Mouse (Mus musculus) spleen, adult 2 months (tissue): Measurements from ENCODE around the gene Clcnkb. TPM values are rescaled to one million over a fixed set of nuclear protein-coding genes. Genes with fewer than 3 reads are reported as not detected.
A peak's percentile ranks its signal among the peaks of the same experiment; 100 is the strongest.

Source experiments
- DNase-seq, 2 experiments: peaks; one replicate each; pipeline versions ENCODE4 v3.0.0 to v3.0.0-alpha.2; 2012 to 2021; ENCODE audit warnings: low spot score in 2 of 2, low read depth in 1 of 2
- H3K27ac ChIP-seq: fragments of 200-500 bp; 2 replicates; pipeline ENCODE4 v1.5.1; 2012; ENCODE audit warnings: low read length, inconsistent platforms; ENCODE audit not compliant: insufficient read depth
- H3K27me3 ChIP-seq: fragments of 200-500 bp; 2 replicates; pipeline ENCODE4 v1.6.1; 2012; ENCODE audit warnings: mild to moderate bottlenecking, moderate library complexity, low read length, inconsistent platforms; ENCODE audit not compliant: control insufficient read depth, insufficient read depth
- H3K36me3 ChIP-seq: fragments of 200-500 bp; 2 replicates; pipeline ENCODE4 v1.6.1; 2012; ENCODE audit warnings: mild to moderate bottlenecking, low read length, inconsistent platforms; ENCODE audit not compliant: control insufficient read depth, insufficient read depth
- H3K4me1 ChIP-seq: fragments of 200-500 bp; 2 replicates; pipeline ENCODE4 v1.6.1; 2011; ENCODE audit warnings: inconsistent platforms; ENCODE audit not compliant: control insufficient read depth, insufficient read depth, insufficient read length
- H3K4me3 ChIP-seq: fragments of 200-500 bp; 2 replicates; pipeline ENCODE4 v1.5.1; 2011; ENCODE audit warnings: mild to moderate bottlenecking, inconsistent platforms; ENCODE audit not compliant: insufficient read depth, insufficient read length; ENCODE audit errors: extremely low read depth
- CTCF ChIP-seq: fragments of 200-500 bp; IDR thresholded peaks from 2 replicates; pipeline ENCODE4 v1.5.1; 2011; ENCODE audit warnings: mild to moderate bottlenecking, inconsistent platforms; ENCODE audit not compliant: insufficient read depth, insufficient read length, insufficient replicate concordance; ENCODE audit errors: extremely low read depth
- POLR2A ChIP-seq: fragments of 200-500 bp; IDR thresholded peaks from 2 replicates; pipeline ENCODE4 v1.6.1; 2011; ENCODE audit warnings: low read depth, low read length, inconsistent platforms
- WGBS: fragments of 180-500 bp; shearing (Covaris S2); methylation state at CpG from one replicate; pipeline ENCODE4 v1.1.7; 2018; 5-methylcytosine and 5-hydroxymethylcytosine counted together
- polyA plus RNA-seq: library from polyadenylated mRNA; depleted of rRNA; stranded (reverse); fragments of >200 nt; gene quantifications from 2 replicates; pipeline ENCODE4 v1.2.3, GENCODE M21; 2012

The Clcnkb gene
- polyA plus RNA-seq, 1 experiment = 0.07 TPM

- Histone ChIP-seq H3K4me1 (peaks cover 6% of the 10 kb centered on the region; the same call in 1 of the 2 replicates), H3K36me3 (no peaks in the 10 kb centered on the region), H3K4me3 (no peak overlapping the region), H3K27me3 (peaks cover 5% of the 10 kb centered on the region), H3K27ac (no peak overlapping the region)
- WGBS = 88% methylated on average over 5 of the region's 5 CpGs
- DNase-seq = no peak
- TF ChIP-seq POLR2A (no peak), CTCF (no peak)
Observed at GRCm38 (mm10) chr4:141372426-141372825, 43.4 kb downstream of the Clcnkb start.

DNA sequence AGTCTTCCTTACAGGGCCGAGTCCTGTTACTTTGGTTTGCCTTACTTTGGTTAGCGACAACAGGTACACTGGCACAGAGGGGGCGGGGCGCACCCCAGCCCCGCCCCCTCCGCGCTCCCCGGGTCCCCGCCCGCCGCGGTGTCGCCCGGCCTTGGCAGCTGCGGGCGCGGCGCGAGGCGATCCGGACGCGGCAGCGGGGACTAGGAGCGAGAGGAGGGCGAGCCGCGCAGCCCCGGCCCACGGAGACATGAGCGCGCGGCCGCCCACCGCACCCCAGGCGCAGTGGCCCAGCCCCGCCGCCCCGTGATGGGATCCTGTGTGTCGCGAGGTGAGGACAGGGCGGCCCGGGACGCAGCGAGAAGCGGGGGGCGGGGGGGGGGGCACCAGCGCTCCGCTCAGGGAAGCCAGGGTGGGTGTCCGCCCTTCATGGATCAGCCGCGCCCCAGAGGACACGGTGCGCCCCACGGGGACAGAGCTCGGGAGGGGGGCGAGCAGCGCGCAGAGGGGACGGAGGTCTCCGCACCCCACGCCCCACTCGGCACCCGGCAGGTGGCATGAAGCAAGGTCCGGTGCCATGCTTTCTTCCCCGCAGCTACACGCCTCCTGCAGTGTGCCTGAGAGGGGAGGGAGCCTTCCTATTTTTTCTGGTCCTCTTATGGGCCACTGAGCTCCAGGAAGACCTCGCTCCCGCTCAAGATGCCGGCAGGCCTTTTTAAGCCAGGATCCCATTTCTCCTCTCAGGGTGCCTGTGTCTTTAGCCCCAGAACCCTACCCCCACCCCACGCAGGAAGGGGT lies 47.6 kb downstream of the Clcnkb start, which contains the start of gene Fam131c:
Gene Fam131c, plus strand, starts transcription at position 224 of the 795 bp plus-strand sequence.
- TF ChIP-seq POLR2A = no peak
- TF ChIP-seq CTCF = no peak
- no peak for DNase-seq

GRCm38 (mm10) chr4:141365876-141366275 lies 49.9 kb downstream of the Clcnkb start:
- WGBS = 61% methylated on average over 7 of the region's 7 CpGs
- no peak for DNase-seq
- Histone ChIP-seq H3K36me3 (no peaks in the 10 kb centered on the region), H3K4me1 (peaks cover 6% of the 10 kb centered on the region; the same call in 1 of the 2 replicates), H3K27ac (no peak overlapping the region), H3K4me3 (no peak overlapping the region), H3K27me3 (peaks cover 7% of the 10 kb centered on the region)
- TF ChIP-seq POLR2A (no peak), CTCF (no peak)

More for the DNA sequence above, 47.6 kb downstream of the Clcnkb start, which contains the start of gene Fam131c:
- Histone ChIP-seq H3K27ac (no peak within 1 kb of the TSS), H3K4me3 (peak within 1 kb of the TSS; percentile 30; the same call in 1 of the 2 replicates), H3K27me3 (peaks cover 5% of the 10 kb centered on the region), H3K36me3 (no peaks in the 10 kb centered on the region), H3K4me1 (peaks cover 6% of the 10 kb centered on the region; the same call in 1 of the 2 replicates)
- WGBS = 4% methylated on average over 67 of the region's 71 CpGs

DNA sequence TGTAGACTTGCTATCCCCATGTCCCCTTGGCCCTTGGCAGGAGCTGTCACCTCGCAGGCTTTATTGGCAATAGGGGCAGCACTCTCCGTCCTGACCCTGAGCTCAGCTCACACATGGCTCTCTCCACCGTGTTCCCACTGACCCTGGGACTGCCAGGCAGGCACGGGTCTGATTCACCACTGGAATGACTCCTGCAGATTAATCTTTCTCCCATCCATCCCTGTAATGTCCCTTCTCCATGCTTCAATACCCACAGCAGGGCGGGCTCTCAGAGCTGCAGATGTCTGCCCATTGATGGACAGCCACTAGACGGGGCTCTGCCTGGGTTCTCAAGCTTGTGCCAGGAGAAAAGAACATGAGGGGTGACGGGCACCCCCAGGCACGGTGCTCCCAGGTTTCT lies 50.7 kb downstream of the Clcnkb start:
- DNase-seq = no peak

DNA sequence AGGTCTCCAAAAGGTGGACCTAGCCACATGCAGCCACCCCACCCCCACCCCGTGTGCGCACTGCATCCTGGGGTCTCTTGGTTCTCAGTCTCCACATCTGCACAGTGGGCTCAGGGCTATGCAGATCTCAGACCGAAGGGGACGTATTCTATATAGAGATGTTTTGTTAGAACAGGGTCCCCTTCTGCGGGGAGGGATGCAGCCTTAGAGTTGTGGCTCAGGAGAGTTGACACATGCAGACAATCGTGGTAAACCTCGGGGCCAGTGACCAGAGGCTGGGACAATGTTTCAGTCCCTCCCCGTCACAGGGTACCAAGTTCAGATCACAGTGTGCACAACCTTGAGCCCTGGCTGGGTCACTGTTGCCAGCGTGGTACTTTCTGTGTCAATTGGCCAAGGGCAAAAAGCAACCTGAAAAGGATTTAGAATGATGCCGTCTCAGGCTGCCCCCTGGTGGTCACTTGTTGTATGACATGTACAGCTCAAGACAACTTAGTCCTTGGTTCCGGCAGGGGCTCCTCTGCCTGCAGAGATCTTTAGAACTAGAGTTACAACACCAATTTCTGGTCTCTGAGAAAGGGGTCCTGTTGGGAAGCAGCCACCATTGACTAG lies 52.8 kb downstream of the Clcnkb start:
- Histone ChIP-seq H3K27ac (no peak overlapping the region), H3K4me3 (no peak overlapping the region), H3K4me1 (peaks cover 1% of the 10 kb centered on the region; the same call in 1 of the 2 replicates), H3K27me3 (peaks cover 4% of the 10 kb centered on the region), H3K36me3 (no peaks in the 10 kb centered on the region)
- no peak for TF ChIP-seq POLR2A
- TF ChIP-seq CTCF = peak; percentile 64; the same call in 1 of the 2 replicates
- DNase-seq = peak; percentile 47 to 65
- 27% methylated on average over 11 of the region's 11 CpGs for WGBS

More for the DNA sequence above, 50.7 kb downstream of the Clcnkb start:
- Histone ChIP-seq H3K4me3 (no peak overlapping the region), H3K27ac (no peak overlapping the region), H3K4me1 (peaks cover 6% of the 10 kb centered on the region; the same call in 1 of the 2 replicates), H3K27me3 (peaks cover 7% of the 10 kb centered on the region), H3K36me3 (no peaks in the 10 kb centered on the region)
- 70% methylated on average over 8 of the region's 8 CpGs for WGBS
- TF ChIP-seq CTCF (no peak), POLR2A (no peak)

DNA sequence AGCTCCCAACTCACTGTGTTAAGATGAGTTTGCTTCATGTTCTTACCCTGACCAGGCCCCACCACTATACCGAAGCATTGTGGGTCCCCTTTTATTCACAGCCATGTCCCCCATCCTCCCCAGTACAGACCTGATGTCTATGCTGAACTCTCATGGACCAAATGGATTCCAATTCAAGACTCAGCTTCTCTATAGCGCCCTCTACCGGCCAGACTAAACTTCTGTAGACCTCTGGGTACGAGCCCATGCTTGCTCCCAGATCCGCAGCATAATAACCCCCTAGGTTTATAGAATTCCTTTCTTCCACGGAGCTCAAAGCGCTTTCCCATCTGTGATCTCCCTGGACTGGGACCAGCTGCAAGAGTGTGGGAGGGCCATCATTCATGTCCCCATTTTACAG lies 55.0 kb downstream of the Clcnkb start:
- WGBS = 36% methylated on average over 7 of the region's 7 CpGs
- peaks cover 2% of the 10 kb centered on the region; the same call in 1 of the 2 replicates for H3K27me3 ChIP-seq

More for the DNA sequence above, 55.0 kb downstream of the Clcnkb start:
- no peak for DNase-seq
- H3K4me3 ChIP-seq = no peak overlapping the region
- no peaks in the 10 kb centered on the region for H3K4me1 ChIP-seq
- H3K36me3 ChIP-seq = no peaks in the 10 kb centered on the region
- no peak overlapping the region for H3K27ac ChIP-seq
- TF ChIP-seq POLR2A (no peak), CTCF (peak; percentile 13; the same call in 1 of the 2 replicates)
